Mouse (Mus musculus): ENCODE measurements around the gene Qrfp.

Qrfp gene

DNA sequence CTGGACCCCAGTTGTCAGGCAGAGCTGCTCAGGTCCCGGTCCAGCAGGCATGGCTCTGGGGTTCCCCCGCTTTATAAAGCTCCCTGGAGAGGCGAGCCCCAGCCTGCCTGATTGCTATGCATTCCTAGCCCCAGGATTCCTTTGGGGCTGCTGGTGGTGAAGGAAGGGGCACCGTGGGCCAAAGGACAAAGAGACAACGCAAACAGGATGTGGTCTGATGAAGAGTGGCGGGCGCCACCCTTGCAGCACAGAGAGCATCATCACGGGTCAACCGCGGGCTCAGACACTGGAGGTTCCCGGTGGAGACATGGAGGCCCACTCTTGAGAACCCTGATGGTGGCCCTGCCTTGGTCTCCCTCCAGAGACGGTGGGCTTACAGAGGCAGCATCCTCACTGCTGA is at the start of gene Qrfp:
Gene Qrfp (minus strand): TSS at position 137 of the 400 bp plus-strand sequence.
- in situ Hi-C loops (cut with MboI, MseI): loop anchor here (5.0 kb wide), 1 partner anchor 77 kb away; the partner anchor contains the start of gene Lamc3

DNA sequence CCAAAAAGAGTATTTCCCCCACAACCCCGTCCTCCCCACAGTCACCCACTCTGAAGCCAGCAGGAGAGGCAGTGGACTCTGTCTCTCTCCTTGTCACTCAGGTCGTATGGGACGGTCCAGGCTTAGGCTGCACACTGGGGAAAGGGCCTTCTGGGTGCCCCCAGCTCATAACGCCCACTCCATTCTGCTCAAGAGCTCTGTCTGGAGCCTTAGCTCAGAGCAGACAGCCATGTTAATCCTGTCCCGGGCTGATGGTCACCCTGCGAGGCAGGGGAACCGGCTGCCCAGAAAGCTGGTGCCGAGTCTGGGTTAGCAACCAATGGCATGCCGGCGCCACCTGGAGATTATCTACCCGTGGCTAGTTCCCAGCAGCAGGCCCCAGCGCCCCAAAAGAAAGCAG is 48.1 kb upstream of the Qrfp start:
- in situ Hi-C loops (cut with MboI, MseI): no loop called here

- in situ Hi-C loops (cut with MboI, MseI): no loop called here
Measured at GRCm38 (mm10) chr2:31857180-31857579, 46.8 kb upstream of the Qrfp start.

- in situ Hi-C loops (cut with MboI, MseI): no loop called here
Measured at GRCm38 (mm10) chr2:31855991-31856390, 45.6 kb upstream of the Qrfp start.

DNA sequence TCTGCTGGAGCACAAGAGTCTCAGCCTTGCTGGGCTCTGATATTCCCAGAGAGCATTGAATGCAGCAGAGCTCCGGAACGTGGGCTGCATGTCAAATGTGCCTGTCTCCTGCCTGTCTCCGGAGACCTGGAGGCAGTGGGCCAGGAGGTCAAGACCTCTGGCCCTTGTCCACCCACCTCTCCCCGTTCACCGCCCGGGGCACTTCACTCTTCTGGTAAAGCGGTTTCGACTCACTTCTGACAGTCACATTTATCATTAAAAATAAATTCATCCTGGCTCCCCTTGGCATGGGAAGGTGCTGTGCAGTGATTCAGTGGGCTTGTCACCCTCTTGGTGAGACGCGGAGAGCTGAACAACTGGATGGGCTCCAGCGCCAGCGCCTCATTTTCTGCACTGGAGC is 39.8 kb upstream of the Qrfp start:
- in situ Hi-C loops (cut with MboI, MseI): no loop called here

- in situ Hi-C loops (cut with MboI, MseI): no loop called here
Measured at GRCm38 (mm10) chr2:31847908-31848307, 37.5 kb upstream of the Qrfp start.

DNA sequence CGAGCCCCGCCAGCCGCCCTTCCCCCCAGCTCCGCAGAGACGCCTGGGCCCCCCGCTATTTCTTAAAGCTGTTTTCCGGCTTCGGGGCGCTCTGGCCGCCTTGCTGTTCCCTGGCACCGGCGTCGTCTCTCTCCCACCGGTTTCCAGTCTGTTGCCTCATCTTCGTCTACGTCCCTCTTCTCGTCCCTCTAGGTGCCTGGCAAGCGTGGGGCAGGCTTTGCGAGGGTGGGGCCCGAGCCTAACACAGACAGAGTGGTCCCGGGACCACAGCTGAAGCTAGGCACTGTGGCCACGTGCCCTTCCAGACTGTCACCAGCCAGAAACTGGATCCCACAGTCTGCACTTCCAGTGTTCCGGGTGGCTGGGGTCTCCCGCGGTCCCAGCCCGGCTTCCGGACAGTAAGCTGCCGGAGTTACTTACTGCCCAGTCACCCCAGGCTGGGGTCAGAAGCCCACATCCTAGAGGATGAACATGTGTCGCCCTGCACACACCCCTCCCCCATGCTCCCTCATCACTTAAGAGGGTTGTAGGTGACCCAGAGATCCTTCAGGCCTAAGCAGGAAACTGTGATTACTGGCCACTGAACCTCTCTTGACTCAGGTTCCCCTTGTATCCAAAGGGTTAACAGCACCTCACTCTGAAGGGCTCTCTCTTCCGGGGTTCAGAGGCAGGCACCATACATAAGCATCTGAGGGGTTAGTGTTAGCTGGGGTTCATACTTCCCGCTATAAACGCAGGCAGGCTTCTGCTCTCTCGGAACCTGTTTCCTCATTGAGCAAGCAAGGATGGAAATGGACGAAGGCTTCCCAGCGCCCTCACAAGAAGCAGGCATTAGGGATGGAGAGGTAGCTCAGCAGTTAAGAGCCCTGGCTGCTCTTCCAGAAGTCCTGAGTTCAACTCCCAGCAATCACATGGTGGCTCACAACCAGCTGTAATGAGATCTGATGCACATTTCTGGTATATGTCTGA is 36.6 kb upstream of the Qrfp start:
- in situ Hi-C loops (cut with MboI, MseI): no loop called here

GRCm38 (mm10) chr2:31845896-31846691 is 35.7 kb upstream of the Qrfp start, which contains the start of gene Fibcd1:
Fibcd1 (minus strand) TSS chr2:31846005.
- in situ Hi-C loops (cut with MboI, MseI): no loop called here

DNA sequence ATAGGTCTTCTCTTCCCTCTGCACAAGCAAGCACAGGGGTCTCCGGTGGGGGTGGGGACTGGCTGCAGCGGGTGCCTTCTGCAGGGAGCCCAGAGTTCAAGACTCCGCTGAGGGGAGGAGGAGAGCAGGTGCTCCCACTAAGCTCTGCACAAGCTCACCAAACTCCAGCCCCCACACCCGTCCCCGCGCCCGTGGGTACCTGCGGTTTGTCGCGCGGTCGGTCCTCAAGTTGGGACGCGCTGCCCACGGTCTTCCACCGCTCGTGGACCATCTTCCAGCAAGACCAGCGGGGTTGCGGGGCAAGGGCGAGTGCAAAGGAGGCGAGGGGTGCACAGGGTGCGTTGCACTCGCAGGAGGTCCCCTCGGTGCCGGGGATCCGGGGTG is 35.1 kb upstream of the Qrfp start:
- in situ Hi-C loops (cut with MboI, MseI): no loop called here

- in situ Hi-C loops (cut with MboI, MseI): no loop called here
Measured at GRCm38 (mm10) chr2:31844729-31845136, 34.4 kb upstream of the Qrfp start.

- in situ Hi-C loops (cut with MboI, MseI): no loop called here
Measured at GRCm38 (mm10) chr2:31838868-31839267, 28.5 kb upstream of the Qrfp start.

GRCm38 (mm10) chr2:31836985-31837384 is 26.6 kb upstream of the Qrfp start:
- in situ Hi-C loops (cut with MboI, MseI): no loop called here

- in situ Hi-C loops (cut with MboI, MseI): no loop called here
Measured at GRCm38 (mm10) chr2:31836091-31836490, 25.7 kb upstream of the Qrfp start.

DNA sequence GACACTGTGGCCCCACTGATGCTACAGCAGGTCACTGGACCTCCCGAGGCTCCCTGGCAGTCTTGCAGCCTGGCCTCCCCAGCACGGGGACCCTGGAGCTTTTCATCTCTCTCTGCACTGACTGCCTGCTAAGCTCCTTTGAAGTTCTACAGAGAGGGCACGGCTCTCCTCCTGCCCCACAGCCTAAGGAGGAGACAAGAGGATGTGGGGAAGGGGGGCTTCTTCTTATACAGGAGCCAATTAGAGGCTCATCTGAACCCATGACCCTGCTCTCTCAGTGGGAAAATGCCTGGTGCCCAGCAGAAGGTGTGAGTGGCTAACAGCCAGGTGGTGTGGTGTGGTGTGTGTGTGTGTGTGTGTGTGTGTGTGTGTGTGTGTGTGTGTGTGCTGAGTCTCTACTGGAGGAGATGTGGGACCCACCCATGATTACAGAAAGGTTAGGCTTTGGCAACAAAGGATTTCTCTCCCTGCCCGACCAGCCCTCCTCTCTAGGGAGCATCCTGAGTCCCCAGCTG is 18.0 kb upstream of the Qrfp start:
- in situ Hi-C loops (cut with MboI, MseI): no loop called here

GRCm38 (mm10) chr2:31827877-31828276 is 17.5 kb upstream of the Qrfp start:
- in situ Hi-C loops (cut with MboI, MseI): no loop called here

- in situ Hi-C loops (cut with MboI, MseI): no loop called here
Measured at GRCm38 (mm10) chr2:31826094-31827085, 16.0 kb upstream of the Qrfp start.

GRCm38 (mm10) chr2:31825469-31825911 is 15.1 kb upstream of the Qrfp start:
- in situ Hi-C loops (cut with MboI, MseI): no loop called here

DNA sequence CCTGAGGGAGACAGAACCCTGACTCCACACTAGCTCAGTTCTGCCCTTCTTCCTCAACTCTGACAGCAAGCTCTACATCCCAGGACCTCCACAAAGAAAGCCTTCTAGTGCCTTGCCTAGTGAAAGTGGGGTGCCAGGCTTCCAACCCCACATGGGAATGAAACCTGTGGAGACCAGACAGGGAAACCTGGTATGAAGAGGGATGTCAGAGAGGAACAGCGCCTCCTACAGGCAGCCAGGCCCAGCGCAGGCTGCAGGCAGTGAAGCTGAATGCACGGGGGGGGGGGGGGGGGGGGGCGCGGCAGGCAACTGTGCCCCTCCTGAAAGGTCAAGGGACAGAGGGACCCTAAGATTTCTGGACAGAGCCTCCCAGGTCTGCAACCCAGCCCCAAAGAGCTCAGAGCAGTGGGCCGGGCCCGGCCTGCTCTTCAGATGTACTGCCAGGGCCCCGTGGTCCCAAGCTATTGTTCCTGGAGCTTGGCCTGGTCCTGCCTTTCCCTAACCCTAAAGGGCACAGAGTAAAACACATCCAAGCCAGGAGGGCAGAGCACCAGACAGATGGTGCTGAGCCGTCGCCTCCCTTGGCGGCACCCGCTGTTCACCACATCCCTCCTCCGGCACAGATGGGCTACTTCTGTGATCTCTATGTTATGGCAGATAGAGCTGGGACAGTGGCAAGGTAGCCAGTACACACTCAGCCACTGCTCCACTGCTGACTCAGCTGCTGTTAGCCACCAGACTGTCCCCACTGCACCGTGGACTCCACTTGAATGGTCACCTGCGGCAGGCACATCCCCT is 13.8 kb upstream of the Qrfp start:
- in situ Hi-C loops (cut with MboI, MseI): no loop called here

- in situ Hi-C loops (cut with MboI, MseI): no loop called here
Measured at GRCm38 (mm10) chr2:31822524-31823371, 12.4 kb upstream of the Qrfp start.

Data from T-helper 1 cell (primary cell).